Mouse (Mus musculus) stomach, embryonic 16.5 days (tissue): ENCODE results near the gene Mx1. TPM values are rescaled to one million over a fixed set of nuclear protein-coding genes. Genes with fewer than 3 reads are reported as not detected.

Experiments used
- ATAC-seq: fragments of 200-750 bp; cut with Nextera tagmentation; 2 replicates; pipeline ENCODE4 v1.8.0; 2017; ENCODE audit warnings: moderate number of reproducible peaks, moderate TSS enrichment; ENCODE audit not compliant: insufficient read depth, low FRiP score
- H3K27ac ChIP-seq: fragments of 300-500 bp; sonication (generic); 2 replicates; pipeline ENCODE4 v1.5.1; 2014; ENCODE audit warnings: low read length
- H3K27me3 ChIP-seq: fragments of 300-500 bp; sonication (generic); 2 replicates; pipeline ENCODE4 v1.6.1; 2014; ENCODE audit warnings: low read length, control low read depth, mixed read lengths; ENCODE audit not compliant: control insufficient read depth, insufficient read depth
- H3K36me3 ChIP-seq: fragments of 300-500 bp; sonication (generic); 2 replicates; pipeline ENCODE4 v1.6.1; 2014; ENCODE audit warnings: low read length; ENCODE audit not compliant: control insufficient read depth, insufficient read depth
- H3K4me1 ChIP-seq: fragments of 300-500 bp; sonication (generic); 2 replicates; pipeline ENCODE4 v1.6.1; 2014; ENCODE audit warnings: low read length, control low read depth, mixed read lengths; ENCODE audit not compliant: control insufficient read depth, insufficient read depth
- H3K4me2 ChIP-seq: fragments of 300-500 bp; sonication (generic); 2 replicates; pipeline ENCODE4 v1.6.1; 2014; ENCODE audit warnings: low read depth, low read length, mixed read lengths
- H3K4me3 ChIP-seq: fragments of 300-500 bp; sonication (generic); replicated peaks from 2 replicates; pipeline ENCODE4 v1.5.1; 2014; ENCODE audit warnings: mild to moderate bottlenecking, low read length
- H3K9ac ChIP-seq: fragments of 300-500 bp; sonication (generic); 2 replicates; pipeline ENCODE4 v1.6.1; 2014; ENCODE audit warnings: low read length
- H3K9me3 ChIP-seq: fragments of 300-500 bp; sonication (generic); replicated peaks from 2 replicates; pipeline ENCODE4 v1.6.1; 2016; ENCODE audit warnings: low read length, control low read depth; ENCODE audit not compliant: control insufficient read depth
- WGBS: fragments of 180-500 bp; shearing (Covaris S2); extraction: QIAGEN DNeasy Blood & Tissue Kit; methylation state at CpG from one replicate; pipeline ENCODE4 v1.1.7; 2014; 5-methylcytosine and 5-hydroxymethylcytosine counted together
- polyA plus RNA-seq: library from polyadenylated mRNA; unstranded; fragments of >200 nt; fragmentation: Nextera tagmentation; extraction: Ambion mirVana; gene quantifications from 2 replicates; pipeline ENCODE4 v1.2.1, GENCODE M21; 2015

The Mx1 gene
- polyA plus RNA-seq, 1 experiment from 2014 or later: 0.31 TPM

DNA sequence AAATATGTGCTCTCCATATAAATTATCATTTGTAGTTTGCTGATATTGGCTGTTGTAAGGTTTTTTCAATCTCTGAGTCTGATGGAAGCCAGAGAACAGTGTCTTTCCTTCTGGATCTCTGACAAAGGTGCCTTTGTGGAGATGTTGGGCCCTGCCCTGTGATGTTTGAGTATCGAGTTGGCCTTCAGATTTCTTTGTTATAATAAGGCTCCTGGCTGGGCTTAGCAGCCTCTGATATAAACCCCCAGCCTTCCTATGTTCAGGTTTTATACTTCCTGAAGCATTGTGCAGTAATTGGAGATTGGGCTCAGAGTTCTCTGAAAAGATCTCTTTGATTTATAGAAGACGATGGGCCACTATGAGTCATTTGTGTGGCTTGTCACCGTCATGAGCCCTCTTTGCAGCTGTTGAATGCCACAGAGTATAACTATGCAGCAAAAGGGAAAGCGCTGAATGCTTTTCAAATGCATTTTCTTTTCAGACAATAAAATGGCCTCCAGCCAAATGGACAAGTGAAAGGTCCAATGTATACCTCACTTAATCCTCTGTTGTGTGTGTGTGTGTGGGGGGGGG is 60.4 kb downstream of the Mx1 start:
- Histone ChIP-seq H3K4me2 (no peak overlapping the region), H3K36me3 (no peaks in the 10 kb centered on the region), H3K27ac (peak overlapping the region; percentile 86), H3K9ac (no peak overlapping the region), H3K4me1 (peaks cover 11% of the 10 kb centered on the region; the same call in 1 of the 2 replicates), H3K27me3 (no peaks in the 10 kb centered on the region), H3K4me3 (no peak overlapping the region), H3K9me3 (no peaks in the 10 kb centered on the region)
- WGBS: 53% methylated on average over 4 of the region's 4 CpGs
- peak; percentile 75; the same call in 1 of the 2 replicates for ATAC-seq

GRCm38 (mm10) chr16:97401741-97402140 is 61.0 kb downstream of the Mx1 start:
- no peaks in the 10 kb centered on the region for H3K9me3 ChIP-seq
- H3K4me2 ChIP-seq: no peak overlapping the region
- H3K4me1 ChIP-seq: peaks cover 11% of the 10 kb centered on the region; the same call in 1 of the 2 replicates
- no peaks in the 10 kb centered on the region for H3K27me3 ChIP-seq
- peak overlapping the region; percentile 86 for H3K27ac ChIP-seq
- no peak overlapping the region for H3K4me3 ChIP-seq
- no peaks in the 10 kb centered on the region for H3K36me3 ChIP-seq
- no peak overlapping the region for H3K9ac ChIP-seq
- peak; percentile 35; the same call in 1 of the 2 replicates for ATAC-seq

- H3K4me3 ChIP-seq: no peak overlapping the region
These were observed 62.7 kb downstream of the Mx1 start for GRCm38 (mm10) chr16:97399991-97400390.

DNA sequence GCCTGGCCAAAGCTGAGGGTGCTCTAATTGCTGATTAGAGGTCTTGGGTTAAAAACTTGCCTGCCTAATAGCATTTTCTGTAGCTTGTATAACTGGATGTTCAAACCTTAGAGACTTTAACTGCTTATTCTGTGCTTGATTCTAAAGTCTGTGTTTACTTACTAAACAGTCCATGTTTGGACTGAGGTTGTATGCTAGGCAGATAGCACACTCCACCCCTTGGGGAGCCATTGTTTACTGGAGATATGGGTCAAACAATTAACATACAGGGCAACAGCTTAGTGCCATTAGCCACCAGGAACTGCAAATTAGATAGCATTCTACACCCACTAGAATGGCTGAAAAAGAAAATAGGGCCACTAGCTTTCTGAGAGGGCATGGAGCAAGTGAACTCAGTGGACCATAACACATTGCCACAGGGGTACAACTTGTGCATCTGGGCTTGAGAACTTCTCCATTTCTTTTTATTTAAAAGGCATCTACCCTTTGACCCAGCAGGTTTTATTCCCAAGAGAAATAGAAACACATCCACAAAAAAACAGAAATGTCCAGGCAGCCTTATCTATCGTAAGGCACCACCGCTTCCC is 64.7 kb downstream of the Mx1 start:
- no peaks in the 10 kb centered on the region for H3K9me3 ChIP-seq
- no peak overlapping the region for H3K4me2 ChIP-seq
- no peak overlapping the region for H3K4me3 ChIP-seq
- peak overlapping the region; percentile 39 for H3K27ac ChIP-seq
- peak; percentile 59 for ATAC-seq
- WGBS: 59% methylated on average over 2 of the region's 2 CpGs
- no peak overlapping the region for H3K9ac ChIP-seq
- no peaks in the 10 kb centered on the region for H3K36me3 ChIP-seq
- no peaks in the 10 kb centered on the region for H3K27me3 ChIP-seq
- peaks cover 10% of the 10 kb centered on the region; the same call in 1 of the 2 replicates for H3K4me1 ChIP-seq

More at GRCm38 (mm10) chr16:97399991-97400390, 62.7 kb downstream of the Mx1 start:
- Histone ChIP-seq H3K4me2 (no peak overlapping the region), H3K9me3 (no peaks in the 10 kb centered on the region), H3K27ac (peak overlapping the region; percentile 86), H3K4me1 (peaks cover 11% of the 10 kb centered on the region; the same call in 1 of the 2 replicates), H3K27me3 (no peaks in the 10 kb centered on the region), H3K36me3 (no peaks in the 10 kb centered on the region), H3K9ac (no peak overlapping the region)
- peak; percentile 15; the same call in 1 of the 2 replicates for ATAC-seq
- 79% methylated on average over 4 of the region's 4 CpGs for WGBS

Other genes starting within 250 kb of the Mx1 start
- gene Bace2, start 106.2 kb downstream of the Mx1 start, polyA plus RNA-seq: 116 and 154 TPM in 2 replicates
- 5.9 and 9.3 TPM in 2 replicates for gene Fam3b, start 51.9 kb upstream of the Mx1 start, polyA plus RNA-seq
- 47.3 and 57.5 TPM in 2 replicates for gene Tmprss2, start 148.3 kb upstream of the Mx1 start, polyA plus RNA-seq